Mouse (Mus musculus) intestine, postnatal 0 days (tissue): Measurements from ENCODE around the gene Hmgn3. TPM values are rescaled to one million over a fixed set of nuclear protein-coding genes. Genes with fewer than 3 reads are reported as not detected.

Experiments
- ATAC-seq: fragments of 200-750 bp; cut with Nextera tagmentation; 2 replicates; pipeline ENCODE4 v1.8.0; 2017; ENCODE audit warnings: mild to moderate bottlenecking, moderate TSS enrichment, moderate library complexity
- H3K27ac ChIP-seq: fragments of 300-500 bp; sonication (generic); 2 replicates; pipeline ENCODE4 v1.5.1; 2014; ENCODE audit warnings: mild to moderate bottlenecking, low read depth, low read length, moderate library complexity
- H3K27me3 ChIP-seq: fragments of 300-500 bp; sonication (generic); replicated peaks from 2 replicates; pipeline ENCODE4 v1.6.1; 2014; ENCODE audit warnings: low read length, mixed read lengths; ENCODE audit not compliant: control insufficient read depth, insufficient read depth
- H3K36me3 ChIP-seq: fragments of 300-500 bp; sonication (generic); 2 replicates; pipeline ENCODE4 v1.6.1; 2014; ENCODE audit warnings: mild to moderate bottlenecking, moderate library complexity; ENCODE audit not compliant: control insufficient read depth, insufficient read depth
- H3K4me1 ChIP-seq: fragments of 300-500 bp; sonication (generic); replicated peaks from 2 replicates; pipeline ENCODE4 v1.6.1; 2014; ENCODE audit warnings: antibody characterized with exemption, low read length, mixed read lengths; ENCODE audit not compliant: control insufficient read depth, insufficient read depth
- H3K4me2 ChIP-seq: fragments of 300-500 bp; sonication (generic); replicated peaks from 2 replicates; pipeline ENCODE4 v1.6.1; 2014; ENCODE audit warnings: low read depth, mild to moderate bottlenecking, moderate library complexity
- H3K4me3 ChIP-seq: fragments of 300-500 bp; sonication (generic); 2 replicates; pipeline ENCODE4 v1.5.1; 2014; ENCODE audit warnings: low read depth, low read length
- H3K9ac ChIP-seq: fragments of 300-500 bp; sonication (generic); 2 replicates; pipeline ENCODE4 v1.6.1; 2014; ENCODE audit warnings: mild to moderate bottlenecking, low read depth, low read length
- H3K9me3 ChIP-seq: fragments of 300-500 bp; sonication (generic); 2 replicates; pipeline ENCODE4 v1.6.1; 2016; ENCODE audit warnings: mixed run types; ENCODE audit not compliant: control insufficient read depth
- CTCF ChIP-seq: sonication (generic); IDR thresholded peaks from 2 replicates; pipeline ENCODE4 v1.5.1; 2016; ENCODE audit warnings: low read depth, mild to moderate bottlenecking, control low read depth, antibody characterized with exemption, moderate library complexity
- WGBS: fragments of 180-500 bp; shearing (Covaris S2); extraction: QIAGEN DNeasy Blood & Tissue Kit; methylation state at CpG from one replicate; pipeline ENCODE4 v1.1.7; 2014; 5-methylcytosine and 5-hydroxymethylcytosine counted together
- polyA plus RNA-seq: library from polyadenylated mRNA; unstranded; fragments of >200 nt; fragmentation: Nextera tagmentation; extraction: Ambion mirVana; gene quantifications from 2 replicates; pipeline ENCODE4 v1.2.1, GENCODE M21; 2015

Hmgn3 gene
- polyA plus RNA-seq, 1 experiment from 2014 or later = 40.2 TPM

DNA sequence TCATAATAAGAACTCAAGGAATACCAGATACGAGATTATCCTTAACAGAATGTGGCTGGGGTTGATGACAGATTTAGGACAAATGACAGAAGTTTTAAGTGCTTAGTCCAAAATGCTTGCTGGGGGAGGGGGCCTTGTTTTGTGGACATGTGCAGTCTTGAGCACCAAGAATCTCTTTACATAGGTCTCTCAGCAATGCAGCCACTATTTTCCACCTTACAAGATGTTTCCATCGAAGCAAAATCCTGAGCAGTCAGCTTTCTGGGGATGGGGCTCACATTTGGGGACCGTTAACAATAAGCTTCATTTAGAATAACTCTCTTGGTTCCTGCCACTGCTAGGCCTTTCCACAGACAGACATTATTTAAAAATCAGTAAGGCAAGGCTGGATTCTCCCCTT lies 37.7 kb downstream of the Hmgn3 start:
- no peaks in the 10 kb centered on the region for H3K4me1 ChIP-seq
- H3K27ac ChIP-seq = no peak overlapping the region
- TF ChIP-seq CTCF = no peak
- H3K36me3 ChIP-seq = no peaks in the 10 kb centered on the region
- no peak overlapping the region for H3K9ac ChIP-seq
- no peak overlapping the region for H3K4me2 ChIP-seq
- ATAC-seq = no peak
- no peaks in the 10 kb centered on the region for H3K27me3 ChIP-seq
- H3K9me3 ChIP-seq = no peaks in the 10 kb centered on the region
- 65% methylated on average over 3 of the region's 3 CpGs for WGBS
- no peak overlapping the region for H3K4me3 ChIP-seq

DNA sequence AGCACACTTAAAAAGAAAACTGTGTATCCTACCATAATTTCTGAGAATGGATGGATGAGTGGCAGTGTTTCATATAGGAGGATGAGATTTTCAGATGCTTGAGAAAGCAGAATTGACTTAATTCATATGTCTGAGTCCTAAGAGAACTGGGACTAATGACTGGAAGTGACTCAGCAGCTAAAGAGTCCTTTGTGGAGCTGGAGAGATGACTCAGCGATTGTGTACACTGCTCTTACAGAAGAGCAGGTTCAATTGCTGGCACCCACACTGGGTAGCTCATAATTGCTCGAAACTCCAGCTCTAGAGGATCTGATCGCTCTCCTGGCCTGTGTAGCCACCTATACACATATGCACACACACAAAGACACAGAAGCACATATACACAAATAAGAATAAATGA lies 42.7 kb downstream of the Hmgn3 start:
- no peaks in the 10 kb centered on the region for H3K36me3 ChIP-seq
- no peaks in the 10 kb centered on the region for H3K4me1 ChIP-seq
- no peak for TF ChIP-seq CTCF
- no peak overlapping the region for H3K4me3 ChIP-seq
- H3K9me3 ChIP-seq = no peaks in the 10 kb centered on the region
- H3K4me2 ChIP-seq = no peak overlapping the region
- H3K9ac ChIP-seq = no peak overlapping the region
- WGBS = 84% methylated on average over 3 of the region's 3 CpGs
- H3K27me3 ChIP-seq = no peaks in the 10 kb centered on the region
- ATAC-seq = no peak
- no peak overlapping the region for H3K27ac ChIP-seq

DNA sequence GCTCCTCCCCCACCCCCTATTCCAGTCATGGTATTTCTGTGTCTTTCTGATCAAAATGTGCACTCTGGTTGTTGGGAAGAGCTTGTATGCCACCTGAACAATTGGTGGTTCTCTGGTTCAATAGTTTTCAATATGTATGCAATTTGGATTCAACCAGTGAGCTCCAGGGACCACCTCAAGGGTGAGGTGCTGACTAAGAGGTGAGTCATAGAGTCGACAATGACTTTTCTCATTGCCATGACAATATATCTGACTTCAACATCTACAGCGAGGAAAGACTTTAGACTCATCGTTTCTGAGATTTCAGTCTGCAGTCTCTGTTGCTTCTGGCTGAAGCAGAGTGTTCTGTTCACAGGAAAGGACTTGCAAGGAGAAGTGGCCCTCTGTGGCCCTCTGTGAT lies 44.8 kb downstream of the Hmgn3 start:
- Histone ChIP-seq H3K4me3 (no peak overlapping the region), H3K36me3 (no peaks in the 10 kb centered on the region), H3K27me3 (no peaks in the 10 kb centered on the region), H3K4me1 (no peaks in the 10 kb centered on the region), H3K9ac (no peak overlapping the region), H3K4me2 (no peak overlapping the region), H3K27ac (no peak overlapping the region), H3K9me3 (no peaks in the 10 kb centered on the region)
- no peak for TF ChIP-seq CTCF
- WGBS = 86% methylated on average over 3 of the region's 3 CpGs
- no peak for ATAC-seq

DNA sequence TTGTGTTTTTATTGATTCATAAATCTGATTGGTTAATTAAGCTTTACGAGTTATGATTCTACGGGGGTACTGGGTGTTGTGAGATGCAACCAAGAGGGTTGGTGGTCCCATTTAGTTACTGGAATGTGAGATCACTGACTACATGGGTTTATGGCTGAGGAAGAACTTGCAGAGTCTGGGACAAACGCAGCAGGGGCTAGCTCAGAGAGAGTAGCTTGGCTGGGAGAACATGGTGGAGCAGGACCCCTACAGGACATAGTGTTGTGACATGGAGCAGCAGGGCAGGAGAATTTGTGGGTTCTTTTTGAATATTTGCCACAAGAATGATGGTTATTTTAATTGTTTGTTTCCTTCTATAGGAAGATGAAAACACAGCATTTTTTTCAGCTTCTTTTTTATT lies 45.7 kb downstream of the Hmgn3 start:
- 80% methylated on average over 3 of the region's 3 CpGs for WGBS
- Histone ChIP-seq H3K27me3 (no peaks in the 10 kb centered on the region), H3K4me3 (no peak overlapping the region), H3K36me3 (no peaks in the 10 kb centered on the region), H3K4me2 (no peak overlapping the region), H3K4me1 (no peaks in the 10 kb centered on the region), H3K27ac (no peak overlapping the region), H3K9me3 (no peaks in the 10 kb centered on the region), H3K9ac (no peak overlapping the region)
- TF ChIP-seq CTCF = no peak
- ATAC-seq = no peak

DNA sequence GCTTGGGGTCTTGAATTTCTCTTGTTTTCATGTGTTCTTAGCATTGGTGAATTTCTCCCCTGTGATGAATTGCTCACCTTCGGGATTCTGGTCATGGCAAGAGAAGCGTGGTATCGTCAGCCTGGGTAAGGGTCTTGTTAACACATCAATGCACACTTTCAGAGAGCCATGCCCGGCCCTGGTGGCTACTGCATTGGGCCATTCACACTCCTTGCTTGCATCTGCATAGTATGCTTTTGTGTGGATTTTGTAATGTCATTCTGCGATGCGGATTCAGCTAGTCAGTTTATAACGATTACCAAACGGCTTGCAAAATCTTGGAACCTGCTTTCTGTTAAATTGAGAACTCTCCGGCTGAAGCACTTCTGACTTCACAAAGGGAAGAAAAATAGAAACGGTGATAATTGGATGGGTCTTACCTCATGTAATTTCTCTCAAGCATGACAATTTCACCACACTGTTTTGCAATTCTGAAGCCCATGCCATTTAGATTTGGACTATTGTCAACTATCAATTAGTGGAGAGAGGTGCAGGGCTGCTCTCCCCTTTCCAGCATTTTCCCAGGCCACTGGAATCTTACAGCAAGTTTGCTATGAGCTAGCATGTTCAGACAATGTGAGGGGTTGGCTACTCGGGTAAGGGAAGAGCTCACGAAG lies 47.7 kb downstream of the Hmgn3 start:
- TF ChIP-seq CTCF = no peak
- Histone ChIP-seq H3K27me3 (no peaks in the 10 kb centered on the region), H3K9ac (no peak overlapping the region), H3K27ac (no peak overlapping the region), H3K4me1 (no peaks in the 10 kb centered on the region), H3K4me3 (no peak overlapping the region), H3K9me3 (no peaks in the 10 kb centered on the region), H3K4me2 (no peak overlapping the region), H3K36me3 (no peaks in the 10 kb centered on the region)
- ATAC-seq = no peak
- 89% methylated on average over 12 of the region's 12 CpGs for WGBS

DNA sequence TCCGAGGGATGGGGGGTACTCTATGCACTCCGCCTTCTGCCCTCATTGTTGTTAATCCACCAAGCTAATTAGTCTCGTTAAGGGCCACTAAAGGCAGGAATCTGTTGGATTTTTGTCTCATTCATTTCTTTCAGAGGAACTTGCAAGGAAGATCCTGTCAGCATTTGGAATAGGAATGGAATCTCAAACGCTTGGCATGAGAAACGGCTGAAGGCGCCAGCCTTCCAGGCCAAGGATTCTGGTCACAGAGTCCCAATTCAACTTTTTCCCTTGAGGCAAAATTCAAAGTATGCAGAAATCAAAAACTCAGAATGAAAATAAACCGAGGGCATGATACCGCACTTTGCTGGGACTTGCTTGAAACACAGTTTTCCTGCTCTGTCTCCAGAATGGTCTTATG lies 48.7 kb downstream of the Hmgn3 start:
- no peak overlapping the region for H3K4me2 ChIP-seq
- WGBS = 79% methylated on average over 8 of the region's 8 CpGs
- no peaks in the 10 kb centered on the region for H3K4me1 ChIP-seq
- no peak overlapping the region for H3K27ac ChIP-seq
- no peak overlapping the region for H3K4me3 ChIP-seq
- no peaks in the 10 kb centered on the region for H3K9me3 ChIP-seq
- no peak for TF ChIP-seq CTCF
- no peak overlapping the region for H3K9ac ChIP-seq
- no peaks in the 10 kb centered on the region for H3K36me3 ChIP-seq
- H3K27me3 ChIP-seq = no peaks in the 10 kb centered on the region
- no peak for ATAC-seq
